Mouse (Mus musculus) B cell, adult (primary cell): Measurements from ENCODE around the gene Ttc34. TPM values are rescaled to one million over a fixed set of nuclear protein-coding genes. Genes with fewer than 3 reads are reported as not detected.

Source experiments
- total RNA-seq: library from RNA; stranded (reverse); gene quantifications from 4 replicates; pipeline ENCODE4 v1.2.4, GENCODE M21; 2023; ENCODE audit not compliant: inconsistent age

Gene Ttc34
- total RNA-seq: not detected in 4 replicates

DNA sequence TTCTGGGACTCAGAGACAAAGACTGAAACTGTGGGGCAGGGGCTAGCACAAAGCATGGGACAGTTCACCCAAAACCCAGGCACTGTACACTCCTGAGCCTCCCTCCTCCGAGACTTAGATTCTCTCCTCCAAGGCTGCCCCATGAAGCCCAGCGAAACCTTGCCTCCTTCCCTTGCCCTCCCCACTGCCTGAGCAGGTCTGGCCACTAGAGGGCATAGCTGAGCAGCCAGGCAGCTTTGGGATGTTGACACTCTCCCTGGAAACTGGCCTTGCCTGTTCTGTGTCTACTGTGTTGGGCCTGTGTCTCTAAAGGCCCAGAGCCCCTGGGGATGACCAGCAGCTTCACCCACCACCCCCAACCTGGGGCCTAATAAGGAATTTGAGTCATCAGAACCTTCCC lies at the start of gene Ttc34:
Ttc34 (plus strand) TSS at position 290 of the 400 bp plus-strand sequence.

DNA sequence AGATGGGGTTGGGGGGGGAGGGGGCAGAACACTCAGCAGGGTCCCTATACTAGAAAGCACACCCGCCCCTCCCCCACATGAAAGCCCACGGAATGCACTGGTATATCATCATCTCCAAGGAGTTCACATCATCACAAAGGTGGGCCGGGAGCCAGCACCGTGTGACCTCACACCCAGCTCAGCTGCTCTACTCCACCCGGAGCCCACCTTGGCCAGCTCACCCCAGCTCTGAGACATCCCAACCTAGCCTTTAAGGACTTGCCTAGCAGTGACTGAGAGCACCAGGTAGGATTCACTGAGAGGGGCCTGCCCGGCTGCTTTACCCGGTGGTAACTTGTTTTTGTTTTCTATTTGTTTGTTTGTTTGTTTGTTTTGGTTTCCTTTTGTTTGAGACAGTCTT lies 32.2 kb downstream of the Ttc34 start, which contains the start of gene Mmel1:
Mmel1 (plus strand) TSS at position 146 of the 400 bp plus-strand sequence.

DNA sequence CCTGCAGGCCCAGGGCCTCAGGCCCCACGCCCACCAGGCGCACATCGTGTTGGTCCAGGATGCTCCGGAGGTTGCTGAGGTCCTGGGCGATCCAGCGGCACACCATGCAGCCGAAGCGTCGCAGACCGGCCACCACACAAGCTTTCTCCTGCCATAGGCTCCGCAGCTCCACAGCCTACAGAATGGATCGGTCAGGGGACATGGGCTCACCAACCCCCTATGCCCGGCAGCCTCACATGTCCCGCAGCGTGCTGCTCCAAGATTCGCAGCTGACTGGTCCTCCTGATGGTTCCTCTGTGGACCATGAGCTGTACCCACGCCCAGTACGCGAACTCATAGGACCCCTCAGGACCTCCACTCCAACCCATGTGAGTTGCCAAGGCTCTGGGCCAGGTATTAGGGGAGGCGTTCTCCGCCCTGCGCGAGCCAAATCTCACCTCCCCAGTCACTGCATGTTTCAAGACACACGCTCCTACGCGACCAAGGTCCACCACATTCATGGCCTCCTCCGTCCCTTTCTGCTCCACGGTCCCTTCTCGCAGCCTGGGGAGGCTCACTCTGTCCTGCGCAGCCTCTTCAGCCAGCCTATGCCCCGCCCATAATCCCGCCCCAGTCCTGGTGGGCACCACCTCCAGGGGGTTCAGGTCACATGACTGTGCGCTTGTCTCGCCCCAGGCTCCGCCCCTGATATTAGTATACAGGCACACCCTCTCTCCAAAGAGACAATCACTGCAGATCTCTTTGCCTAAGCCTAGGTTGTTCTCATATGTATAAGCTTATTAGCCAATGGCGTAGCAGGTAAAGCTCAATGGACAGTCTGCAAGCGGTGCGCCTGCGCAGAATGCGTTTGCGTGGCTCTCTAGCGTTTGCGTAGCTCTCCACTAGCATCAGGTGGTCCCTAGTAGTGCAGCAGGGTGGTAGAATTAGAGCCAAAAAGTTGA lies 61.5 kb downstream of the Ttc34 start, which contains the start of gene Fam213b:
Fam213b (minus strand) TSS at position 630 of the 941 bp plus-strand sequence.

Other genes with a start within 250 kb of the Ttc34 start
- 1.3 to 2.9 TPM (median 1.3 TPM) in 4 replicates for gene Prdm16, start 200.6 kb upstream of the Ttc34 start, total RNA-seq
- not detected in 4 replicates for gene Actrt2, start 169.6 kb upstream of the Ttc34 start, total RNA-seq
- gene Mmel1, start 32.1 kb downstream of the Ttc34 start, total RNA-seq: not detected in 4 replicates
- gene Fam213b, start 61.7 kb downstream of the Ttc34 start, total RNA-seq: 1.3 to 4.5 TPM (median 2.9 TPM) in 4 replicates
- gene Tnfrsf14, start 91.1 kb downstream of the Ttc34 start, total RNA-seq: 45.2 to 53.5 TPM (median 47.9 TPM) in 4 replicates
- gene Hes5, start 123.5 kb downstream of the Ttc34 start, total RNA-seq: 8.5 to 11.2 TPM (median 9.9 TPM) in 4 replicates
- 82.6 to 95.1 TPM (median 87.1 TPM) in 4 replicates for gene Pank4, start 126.7 kb downstream of the Ttc34 start, total RNA-seq
- 0.35 to 0.72 TPM in 2 of 4 replicates, not detected in the others for gene Plch2, start 219.3 kb downstream of the Ttc34 start, total RNA-seq
- gene Pex10, start 229.6 kb downstream of the Ttc34 start, total RNA-seq: 6.7 to 11.2 TPM (median 6.9 TPM) in 4 replicates
- 51.3 to 54.7 TPM (median 53.0 TPM) in 4 replicates for gene Rer1, start 248.9 kb downstream of the Ttc34 start, total RNA-seq
- 1.4 to 6.7 TPM (median 2.9 TPM) in 4 replicates for gene Morn1, start 249.1 kb downstream of the Ttc34 start, total RNA-seq